Mouse (Mus musculus): Measurements from ENCODE around the gene Polr2l.

DNA sequence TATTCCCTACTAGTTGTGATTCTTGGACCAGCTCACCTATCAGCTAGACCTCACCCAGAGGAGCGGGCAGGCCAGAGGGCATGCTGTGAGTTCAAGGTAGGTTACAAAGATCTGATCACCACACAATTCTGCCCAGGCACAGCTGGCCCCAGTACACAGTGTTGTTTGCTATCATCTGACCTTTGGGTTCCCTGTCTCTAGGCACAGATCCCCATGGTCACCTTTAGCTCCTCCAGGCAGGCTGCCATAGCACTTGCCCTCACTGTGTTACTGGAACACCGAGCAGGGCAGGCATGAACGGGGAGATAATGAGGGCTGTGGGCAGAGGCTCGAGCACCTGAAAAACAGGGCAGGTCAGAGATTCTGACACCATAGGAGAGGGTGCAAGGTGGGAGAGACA lies 42.7 kb upstream of the Polr2l start:
- TF ChIP-seq CTCF (IDR thresholded peaks at IDR 0.05; ENCODE audit: insufficient read depth, low read length) (no peak), POLR2A (IDR thresholded peaks at IDR 0.05; ENCODE audit: borderline replicate concordance, extremely low read depth, low read depth, low read length) (no peak)
